Mouse (Mus musculus): ENCODE measurements at regions not wholly inside any gene's neighbourhood (a gene's known extent, or its start where the extent isn't known, plus 50 kb on each side); places are given as distances from the start of the nearest gene placed in this dataset.

DNA sequence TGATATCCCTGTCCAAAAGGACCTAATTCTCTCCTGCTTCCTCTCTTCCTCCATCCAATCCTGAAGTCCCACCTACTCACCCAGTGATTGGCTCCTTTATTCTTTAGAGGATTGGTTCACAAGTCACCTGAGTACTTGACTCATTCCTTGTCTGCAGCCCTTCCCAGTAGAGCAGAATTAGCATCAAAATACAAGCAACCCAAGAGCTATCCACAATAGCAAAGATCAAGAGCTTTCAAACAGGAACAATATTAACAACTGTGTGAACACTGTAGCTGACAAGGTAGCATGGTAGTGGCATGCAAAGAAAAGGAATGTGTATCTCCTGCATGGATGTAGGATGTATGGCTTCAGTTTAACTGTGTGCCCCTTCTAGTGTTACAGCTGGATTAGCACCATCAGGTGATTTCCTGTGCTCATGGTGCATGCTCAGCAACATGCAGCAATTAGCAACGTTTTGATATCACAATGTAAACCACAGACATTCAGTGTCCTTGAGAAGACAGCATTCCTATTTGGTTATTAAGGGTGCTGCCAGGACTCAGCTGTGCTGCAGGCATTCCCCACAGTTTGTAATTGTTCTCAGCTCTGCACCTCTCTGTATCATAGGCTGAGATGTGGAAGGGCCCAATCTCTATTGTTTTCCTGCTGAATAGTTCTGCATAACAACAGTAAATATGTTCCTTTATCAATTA is 437.2 kb downstream of the Ptprc start:
- no peak for DNase-seq

- no peak for DNase-seq
Measured at GRCm38 (mm10) chr1:137703882-137704281, 471.6 kb downstream of the Ptprc start.

- DNase-seq: no peak
Measured at GRCm38 (mm10) chr1:137698876-137699275, 476.6 kb downstream of the Ptprc start.

DNA sequence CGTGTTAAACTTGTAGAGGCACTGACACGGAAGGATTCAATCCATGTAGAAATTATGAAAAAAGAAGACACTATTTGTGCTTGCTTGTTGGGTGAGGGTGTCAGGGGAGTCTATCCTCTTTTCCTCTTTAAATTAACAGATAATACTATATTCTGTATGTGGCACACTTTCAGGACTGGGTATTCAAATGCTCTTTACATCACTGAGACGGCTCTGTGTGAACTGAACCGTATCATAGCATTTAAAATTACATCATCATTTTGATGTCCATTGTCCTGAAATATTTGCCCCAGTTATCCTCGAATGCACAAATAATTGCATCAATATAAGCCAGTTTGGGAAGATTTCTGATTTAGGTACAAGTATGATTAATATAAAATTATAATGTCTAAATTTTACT is 478.2 kb downstream of the Ptprc start:
- no peak for DNase-seq

DNA sequence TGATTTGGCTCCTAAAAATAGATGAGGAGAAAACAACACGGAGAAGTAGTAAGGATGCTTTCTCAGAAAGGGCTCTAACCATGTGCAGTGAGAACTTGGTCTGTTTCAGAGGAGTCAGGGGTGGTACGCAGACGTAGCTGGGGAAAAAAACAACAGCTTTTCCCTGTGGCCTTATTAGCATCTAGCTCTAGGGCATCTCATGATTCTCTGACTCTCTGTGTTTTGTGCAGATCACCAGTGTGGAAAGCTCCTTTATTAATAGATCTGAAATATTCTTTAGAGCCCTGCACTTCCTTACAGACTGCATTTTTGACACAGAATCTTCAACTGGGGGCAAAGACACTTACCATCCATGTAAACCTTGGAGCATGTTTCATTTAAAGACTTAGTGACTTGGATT is 478.7 kb downstream of the Ptprc start:
- DNase-seq: no peak

- DNase-seq: no peak
Measured at GRCm38 (mm10) chr1:137695751-137696150, 479.8 kb downstream of the Ptprc start.

DNA sequence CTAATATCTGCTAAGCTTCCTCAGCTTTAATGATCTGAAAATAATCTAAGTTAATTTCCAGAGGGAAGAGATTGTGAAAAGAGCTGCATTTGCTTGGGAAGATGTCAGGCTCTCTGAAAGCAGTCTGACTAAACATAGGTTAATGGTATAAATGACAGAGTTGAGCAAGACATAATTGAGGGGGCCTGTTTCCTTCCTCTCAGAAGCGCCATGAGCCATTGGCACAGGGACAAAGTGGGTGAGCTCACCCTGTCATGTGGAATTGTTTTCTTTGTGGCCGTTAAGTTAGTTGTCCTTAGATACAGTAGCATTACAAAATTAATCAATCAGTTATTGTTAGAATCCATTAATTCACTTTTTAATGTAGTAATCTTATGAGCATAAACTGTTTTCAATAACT is 483.0 kb downstream of the Ptprc start:
- no peak for DNase-seq

GRCm38 (mm10) chr1:137690860-137691595 is 484.5 kb downstream of the Ptprc start:
- no peak for DNase-seq

GRCm38 (mm10) chr1:137670650-137671049 is 504.9 kb downstream of the Ptprc start:
- no peak for DNase-seq

DNA sequence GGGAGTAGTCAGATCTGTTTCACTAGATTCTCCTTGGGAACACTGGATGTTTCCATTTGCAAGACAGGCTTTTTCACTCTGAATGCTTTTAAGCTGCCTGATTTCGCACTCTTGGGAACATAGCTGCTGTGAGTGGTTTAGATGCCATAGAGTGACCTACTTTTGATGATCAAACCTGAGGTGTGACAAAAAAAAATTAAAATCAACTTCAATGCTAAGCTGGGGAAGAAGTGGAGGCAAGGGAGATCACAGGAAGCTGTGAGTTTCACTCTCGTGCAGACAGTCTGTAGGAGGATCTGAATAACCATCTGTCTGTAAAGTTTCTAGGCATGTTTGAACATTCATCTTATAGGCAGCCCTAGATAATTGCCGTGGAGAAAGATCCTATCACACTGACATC is 505.7 kb downstream of the Ptprc start:
- DNase-seq: no peak

- no peak for DNase-seq
Measured at GRCm38 (mm10) chr1:137658141-137658540, 517.4 kb downstream of the Ptprc start.

- DNase-seq: peak; percentile 18 to 27
Measured at GRCm38 (mm10) chr1:137656900-137657458, 518.5 kb downstream of the Ptprc start.

DNA sequence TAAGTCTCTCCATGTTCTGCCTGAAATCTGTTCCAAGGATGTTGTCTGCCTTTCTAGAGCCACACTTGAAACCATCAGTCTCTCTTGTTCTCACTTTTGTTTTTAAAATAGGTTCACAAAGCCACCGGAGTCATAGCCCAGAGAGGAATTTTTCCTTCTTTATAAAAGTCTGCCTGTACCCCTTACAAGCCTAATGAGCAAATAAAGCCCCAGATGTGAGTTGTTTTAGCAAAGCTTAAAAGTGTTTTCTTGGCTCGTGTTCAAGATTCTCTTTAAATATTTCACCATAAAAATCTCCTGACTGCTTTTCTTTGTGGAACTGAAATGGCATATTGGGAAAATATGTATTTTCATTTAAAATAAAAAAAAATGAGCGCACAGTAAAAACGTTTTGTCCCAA is 521.3 kb downstream of the Ptprc start:
- no peak for DNase-seq

GRCm38 (mm10) chr1:137653495-137653894 is 522.0 kb downstream of the Ptprc start:
- DNase-seq: peak; percentile 10 to 24

- DNase-seq: no peak
Measured at GRCm38 (mm10) chr1:137650629-137651028, 524.9 kb downstream of the Ptprc start.

GRCm38 (mm10) chr1:137650082-137650481 is 525.4 kb downstream of the Ptprc start:
- no peak for DNase-seq

DNA sequence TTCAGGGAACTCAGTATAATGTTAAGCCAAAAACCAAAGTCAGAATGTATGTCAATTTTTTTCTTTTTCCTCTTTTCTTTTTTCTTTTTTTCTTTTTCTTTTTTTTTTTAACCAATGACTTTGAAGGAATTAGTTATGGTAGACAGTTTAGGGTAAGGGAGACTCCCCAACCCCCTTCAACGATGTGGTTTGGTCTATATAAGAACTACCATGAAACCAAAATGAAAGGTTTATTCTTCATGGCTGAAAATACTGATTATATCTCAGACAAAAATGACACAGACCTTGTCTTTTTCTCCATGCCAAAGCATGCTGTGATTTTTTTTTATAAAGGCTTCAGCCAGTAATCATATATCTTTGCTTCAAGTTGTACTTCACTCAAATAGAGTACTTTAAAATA is 526.7 kb downstream of the Ptprc start:
- no peak for DNase-seq

- DNase-seq: no peak
Measured at GRCm38 (mm10) chr1:137644601-137645040, 530.9 kb downstream of the Ptprc start.

- DNase-seq: no peak
Measured at GRCm38 (mm10) chr1:137643508-137643907, 532.0 kb downstream of the Ptprc start.

DNA sequence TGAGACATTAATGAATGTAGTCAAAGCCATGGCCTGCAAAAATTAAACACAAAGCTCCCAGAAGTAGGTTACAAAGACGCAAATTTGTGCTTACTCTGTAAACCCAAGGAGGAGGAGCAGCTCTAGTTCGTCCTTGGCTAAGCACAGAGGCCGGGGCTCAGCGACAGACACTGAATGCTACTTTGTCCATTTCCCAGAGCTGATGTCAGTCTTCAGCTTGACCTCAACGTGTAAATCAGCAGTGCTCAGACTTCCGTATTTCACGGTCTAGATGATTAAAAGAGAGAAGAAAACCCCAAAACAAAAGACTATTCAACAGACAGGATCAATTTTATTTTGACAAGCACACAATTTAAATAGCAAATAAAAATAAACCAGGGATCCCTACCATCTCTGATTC is 534.7 kb downstream of the Ptprc start:
- no peak for DNase-seq

- DNase-seq: no peak
Measured at GRCm38 (mm10) chr1:137636947-137637346, 538.6 kb downstream of the Ptprc start.

DNA sequence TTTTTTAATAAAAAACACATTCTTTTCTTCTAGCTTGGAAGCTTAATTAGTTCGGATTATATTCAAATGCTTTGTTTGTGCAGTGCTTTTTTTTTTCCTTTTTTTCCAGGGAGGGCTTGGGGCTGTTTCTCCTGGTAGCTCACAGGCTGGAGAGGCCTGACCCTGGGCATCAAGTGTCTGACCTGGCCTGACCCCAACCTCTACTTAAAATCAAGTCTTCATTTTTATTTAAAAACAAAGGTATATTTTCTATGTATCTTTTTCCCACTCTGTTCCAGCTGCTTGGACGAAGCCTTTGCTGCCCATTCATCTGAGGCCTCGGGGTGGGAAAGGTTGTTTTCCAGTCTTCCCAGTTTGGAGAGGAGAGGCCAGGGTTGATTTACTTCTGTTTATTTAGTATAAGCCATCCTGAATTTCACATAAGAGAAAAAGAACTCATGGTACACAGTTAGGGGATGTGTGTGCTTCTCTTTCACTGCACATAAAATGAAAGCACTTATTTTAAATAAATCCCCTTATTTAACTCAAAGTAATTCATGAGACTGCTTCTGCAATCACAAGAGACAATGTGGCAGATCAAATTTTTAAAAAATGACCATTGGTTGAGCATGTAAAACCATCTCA is 539.1 kb downstream of the Ptprc start:
- DNase-seq: no peak

- no peak for DNase-seq
Measured at GRCm38 (mm10) chr1:137635781-137636180, 539.7 kb downstream of the Ptprc start.

- DNase-seq: no peak
Measured at GRCm38 (mm10) chr1:137631546-137631945, 544.0 kb downstream of the Ptprc start.

Measured in lung, adult 18-20 months (tissue).